Mouse (Mus musculus) ES-E14 (cell line): ENCODE data around the gene Mapkapk2.

Source experiments
- CHD2 ChIP-seq: IDR thresholded peaks from 2 replicates; pipeline ENCODE4 v1.6.1; 2014; ENCODE audit warnings: mild to moderate bottlenecking, low read depth, low read length, inconsistent platforms
- HCFC1 ChIP-seq: IDR thresholded peaks from 2 replicates; pipeline ENCODE4 v1.6.1; 2012; ENCODE audit warnings: low read length, inconsistent platforms, borderline replicate concordance; ENCODE audit not compliant: insufficient read depth
- MAFK ChIP-seq: IDR thresholded peaks from 2 replicates; pipeline ENCODE4 v1.6.1; 2014; ENCODE audit warnings: mild to moderate bottlenecking, low read depth, low read length, inconsistent platforms; ENCODE audit not compliant: insufficient read depth
- ZC3H11A ChIP-seq: IDR thresholded peaks from 2 replicates; pipeline ENCODE4 v1.6.1; 2012; ENCODE audit warnings: low read depth, mild to moderate bottlenecking, inconsistent platforms, low read length, borderline replicate concordance
- ZNF384 ChIP-seq: IDR thresholded peaks from 2 replicates; pipeline ENCODE4 v1.6.1; 2012; ENCODE audit warnings: low read depth, low read length, inconsistent platforms

DNA sequence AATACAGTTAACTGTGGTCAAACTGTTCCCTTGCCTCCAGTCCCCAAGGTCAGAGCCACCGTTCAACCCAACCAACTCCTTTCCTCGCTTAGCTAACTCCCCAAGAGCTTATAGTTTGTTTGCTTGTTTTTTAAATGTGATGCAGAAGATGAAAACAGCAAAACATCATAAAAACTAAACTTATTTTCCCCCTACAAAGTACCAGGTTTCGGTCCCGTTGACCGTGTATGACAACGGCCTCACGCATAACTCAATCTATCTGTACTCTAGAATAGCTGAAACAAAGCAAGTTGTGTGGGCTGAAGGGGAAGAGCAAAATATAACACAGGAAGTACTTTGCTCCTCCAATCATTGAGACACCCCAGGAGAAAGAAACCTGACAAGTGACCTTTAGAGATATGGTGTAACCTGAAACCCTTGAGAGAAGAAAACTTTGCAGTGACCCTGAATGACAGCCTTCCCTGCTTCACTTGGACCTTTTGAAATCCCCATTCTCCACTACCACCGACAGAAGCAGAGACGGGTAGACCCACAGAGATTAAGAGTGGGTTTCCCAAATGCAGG, 1.4 kb downstream of the Mapkapk2 start:
- TF ChIP-seq CHD2 = no peak
- no peak for TF ChIP-seq HCFC1
- no peak for TF ChIP-seq ZNF384
- no peak for TF ChIP-seq ZC3H11A
- TF ChIP-seq MAFK = no peak
